In the genomic region with DNA sequence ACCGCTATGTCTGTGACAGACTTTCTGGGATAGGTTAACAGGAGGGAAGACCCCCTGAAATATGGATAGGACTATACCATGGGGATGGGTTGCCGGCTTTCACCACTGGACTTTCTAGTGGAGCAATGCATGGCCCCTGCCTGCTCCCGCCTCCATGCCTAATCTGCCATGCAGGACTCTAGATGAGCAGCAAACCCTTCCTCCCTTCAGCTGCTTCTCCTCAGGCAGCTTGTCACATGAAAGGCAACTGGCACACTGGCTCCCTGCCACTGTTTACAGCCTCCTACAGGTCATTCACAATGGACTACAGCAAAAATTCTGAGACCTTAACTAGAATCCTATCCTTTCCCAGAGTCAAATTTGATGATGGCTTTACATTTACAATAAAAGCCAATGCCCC, we compare ENCODE assay signal across 8 mouse cellular contexts. TPM values are rescaled to one million over a fixed set of nuclear protein-coding genes. Genes with fewer than 3 reads are reported as not detected.
DNase-seq lines count a peak whose midpoint lies in the region; ATAC-seq lines count a peak whose summit lies in the region.

No protein-coding gene starts in this region.

- H3K4me3 ChIP-seq in erythroblast, embryonic 14.5 days (replicated peaks): peak overlapping the region; percentile 77
- H3K4me3 ChIP-seq in forebrain, embryonic 14.5 days (ENCODE audit: low read depth, low read length): no peak overlapping the region

- peak; percentile 8 for DNase-seq in MEL-GATA-1-ER (ENCODE audit: extremely low read depth, low read depth)
- no peak for DNase-seq in forebrain, embryonic 14.5 days (ENCODE audit: low spot score)
- DNase-seq in kidney, adult 11 months: peak; percentile 53
- peak; percentile 17 for DNase-seq in lung, postnatal 36 days
- no peak for DNase-seq in urinary bladder, postnatal 4 days (ENCODE audit: low spot score in 2 of 2)
- DNase-seq in layer of hippocampus, adult 9-11 months: no peak

- WGBS in forebrain, embryonic 14.5 days: 90% methylated on average over 3 of the region's 3 CpGs

- H3K9me3 ChIP-seq in erythroblast, embryonic 14.5 days (ENCODE audit: control insufficient read depth, low read length): no peaks in the 10 kb centered on the region
- no peaks in the 10 kb centered on the region for H3K9me3 ChIP-seq in forebrain, embryonic 14.5 days (replicated peaks; ENCODE audit: control insufficient read depth, low read length)

- 0 out of 2 replicates have a peak overlapping the region, but pooled peaks have one; percentile 17 for H3K9ac ChIP-seq in forebrain, embryonic 14.5 days (ENCODE audit: low read length)

- no peak for ATAC-seq in erythroblast, adult 5-6 weeks (replicated peaks; ENCODE audit: low FRiP score, poor library complexity, severe bottlenecking)
- no peak for ATAC-seq in forebrain, embryonic 14.5 days

- H3K4me1 ChIP-seq in erythroblast, embryonic 14.5 days (ENCODE audit: control insufficient read depth): peaks cover 59% of the 10 kb centered on the region
- peaks cover 13% of the 10 kb centered on the region for H3K4me1 ChIP-seq in forebrain, embryonic 14.5 days (ENCODE audit: control insufficient read depth, insufficient read depth, low read length)

- peaks cover 33% of the 10 kb centered on the region for H3K36me3 ChIP-seq in erythroblast, embryonic 14.5 days (ENCODE audit: control insufficient read depth)
- peaks cover 19% of the 10 kb centered on the region for H3K36me3 ChIP-seq in forebrain, embryonic 14.5 days (ENCODE audit: control insufficient read depth, insufficient read depth, low read length)

- H3K4me2 ChIP-seq in forebrain, embryonic 14.5 days (ENCODE audit: low read length): peak overlapping the region; percentile 66

- no peak overlapping the region for H3K27ac ChIP-seq in forebrain, embryonic 14.5 days (ENCODE audit: low read depth, low read length)

- no peaks in the 10 kb centered on the region for H3K27me3 ChIP-seq in erythroblast, embryonic 14.5 days (ENCODE audit: control insufficient read depth)
- no peaks in the 10 kb centered on the region for H3K27me3 ChIP-seq in forebrain, embryonic 14.5 days (replicated peaks; ENCODE audit: control insufficient read depth, insufficient read depth, low read length)

RNA-seq across cellular contexts. Expression of gene Rmnd1, which starts 1.4 kb away (rescaled TPM):
- polyA plus RNA-seq in erythroblast, embryonic 14.5 days (2012): 0.14 and 0.18 TPM in 2 replicates
- total RNA-seq in erythroblast, adult 5-6 weeks (2015; ENCODE audit: low replicate concordance): 8.2 and 37.7 TPM in 2 replicates
- total RNA-seq in erythroblast, adult 5-6 weeks (2017; ENCODE audit: low replicate concordance): 5.7 and 18.2 TPM in 2 replicates
- polyA plus RNA-seq in forebrain, embryonic 14.5 days (2014; fragmentation: Nextera tagmentation; extraction: Ambion mirVana): 47.0 and 55.8 TPM in 2 replicates

RNA-seq across cellular contexts. Expression of gene Armt1, which starts 1.4 kb away (rescaled TPM):
- 0.54 and 0.63 TPM in 2 replicates for polyA plus RNA-seq in erythroblast, embryonic 14.5 days (2012)
- 11.1 and 11.3 TPM in 2 replicates for total RNA-seq in erythroblast, adult 5-6 weeks (2015; ENCODE audit: low replicate concordance)
- total RNA-seq in erythroblast, adult 5-6 weeks (2017; ENCODE audit: low replicate concordance): 5.6 and 12.5 TPM in 2 replicates
- polyA plus RNA-seq in forebrain, embryonic 14.5 days (2014; fragmentation: Nextera tagmentation; extraction: Ambion mirVana): 13.9 and 14.7 TPM in 2 replicates

RNA-seq across cellular contexts. Expression of gene Zbtb2, which starts 42.9 kb away (rescaled TPM):
- 0.15 and 0.20 TPM in 2 replicates for polyA plus RNA-seq in erythroblast, embryonic 14.5 days (2012)
- total RNA-seq in erythroblast, adult 5-6 weeks (2015; ENCODE audit: low replicate concordance): 4.4 and 4.8 TPM in 2 replicates
- 2.6 and 4.6 TPM in 2 replicates for total RNA-seq in erythroblast, adult 5-6 weeks (2017; ENCODE audit: low replicate concordance)
- 16.5 and 20.3 TPM in 2 replicates for polyA plus RNA-seq in forebrain, embryonic 14.5 days (2014; fragmentation: Nextera tagmentation; extraction: Ambion mirVana)

RNA-seq across cellular contexts. Expression of gene Ccdc170, which starts 51.5 kb away (rescaled TPM):
- not detected in 2 replicates for polyA plus RNA-seq in erythroblast, embryonic 14.5 days (2012)
- total RNA-seq in erythroblast, adult 5-6 weeks (2015; ENCODE audit: low replicate concordance): not detected in 2 replicates
- not detected in 2 replicates for total RNA-seq in erythroblast, adult 5-6 weeks (2017; ENCODE audit: low replicate concordance)
- 0.17 and 0.18 TPM in 2 replicates for polyA plus RNA-seq in forebrain, embryonic 14.5 days (2014; fragmentation: Nextera tagmentation; extraction: Ambion mirVana)

Comparison
In these comparisons a context has a peak if more than half of its experiments do, and no peak if none do; other contexts are left out.
1. DNase-seq: peak in MEL-GATA-1-ER (single experiment), kidney, adult 11 months (single experiment) and lung, postnatal 36 days (single experiment); none in forebrain, embryonic 14.5 days (single experiment), urinary bladder, postnatal 4 days (0 of 2) and layer of hippocampus, adult 9-11 months (single experiment).
2. RNA of gene Rmnd1, which starts 1.4 kb away (polyA plus RNA-seq): 47.0 to 55.8 TPM in forebrain, embryonic 14.5 days; 0.14 to 0.18 TPM in erythroblast, embryonic 14.5 days; every median in the first group is over 10 times any median in the second.
3. RNA of gene Zbtb2, which starts 42.9 kb away (polyA plus RNA-seq): 16.5 to 20.3 TPM in forebrain, embryonic 14.5 days; 0.15 to 0.20 TPM in erythroblast, embryonic 14.5 days; every median in the first group is over 10 times any median in the second.